Mouse (Mus musculus) gastrocnemius, postnatal 14 days (tissue): ENCODE results near the gene Hist1h3c. TPM values are rescaled to one million over a fixed set of nuclear protein-coding genes. Genes with fewer than 3 reads are reported as not detected.
"Not testable (repeated sequence)": the region's sequence is repeated elsewhere in the genome, so short reads cannot be mapped to it uniquely, and the experiment has no call there.

Experiments used
- DNase-seq: peaks from one replicate; pipeline ENCODE4 v3.0.0; 2021; ENCODE audit warnings: mixed read lengths
- intact Hi-C: fragments of 180-260 bp; cut with DNase I; formaldehyde crosslinking; loops from one replicate; pipeline ENCODE4 v1.15.1; 2025; ENCODE audit warnings: low total_unique reads
- total RNA-seq, 2 experiments: library from RNA; stranded (reverse); gene quantifications; 2 replicates each; pipeline ENCODE4 v1.2.3; 2021

Hist1h3c gene
- total RNA-seq, 2 experiments from 2014 or later: 31.6 to 33.2 TPM

GRCm38 (mm10) chr13:23710374-23711089, 34.9 kb downstream of the Hist1h3c start, which contains the start of gene Hfe:
TSS of gene Hfe (minus strand) at chr13:23710854.
- intact Hi-C loops: no loop called here
- DNase-seq: peak; percentile 43

- DNase-seq: no peak
- intact Hi-C loops: no loop called here
Measured at GRCm38 (mm10) chr13:23709714-23710373, 35.6 kb downstream of the Hist1h3c start.

- no peak for DNase-seq
- intact Hi-C loops: no loop called here
Measured at GRCm38 (mm10) chr13:23708654-23709053, 36.7 kb downstream of the Hist1h3c start.

- no peak for DNase-seq
- intact Hi-C loops: no loop called here
Measured at GRCm38 (mm10) chr13:23708041-23708440, 37.4 kb downstream of the Hist1h3c start.

GRCm38 (mm10) chr13:23706771-23707170, 38.6 kb downstream of the Hist1h3c start:
- DNase-seq: no peak

GRCm38 (mm10) chr13:23705751-23706356, 39.5 kb downstream of the Hist1h3c start:
- intact Hi-C loops: no loop called here
- DNase-seq: no peak

More at GRCm38 (mm10) chr13:23706771-23707170, 38.6 kb downstream of the Hist1h3c start:
- intact Hi-C loops: no loop called here

GRCm38 (mm10) chr13:23702801-23703200, 42.6 kb downstream of the Hist1h3c start:
- intact Hi-C loops: not testable (repeated sequence)

GRCm38 (mm10) chr13:23702220-23702619, 43.2 kb downstream of the Hist1h3c start:
- intact Hi-C loops: no loop called here
- no peak for DNase-seq

More at GRCm38 (mm10) chr13:23702801-23703200, 42.6 kb downstream of the Hist1h3c start:
- not testable (repeated sequence) for DNase-seq

- peak; percentile 50 for DNase-seq
- intact Hi-C loops: loop anchor here (2.0 kb wide), 1 partner anchor 32 kb away; no protein-coding TSS in a partner anchor
Measured at GRCm38 (mm10) chr13:23700786-23701520, 44.4 kb downstream of the Hist1h3c start.

- intact Hi-C loops: loop anchor here (2.0 to 10.0 kb wide), 2 partner anchors 33 to 75 kb away; partner anchors contain the start of genes Hist1h1e and Hist1h2be
- no peak for DNase-seq
Measured at GRCm38 (mm10) chr13:23699767-23700166, 45.6 kb downstream of the Hist1h3c start.

- intact Hi-C loops: loop anchor here (10.0 kb wide), 1 partner anchor 74 kb away; the partner anchor contains the start of genes Hist1h1e and Hist1h2be
Measured at GRCm38 (mm10) chr13:23698996-23699395, 46.4 kb downstream of the Hist1h3c start.

GRCm38 (mm10) chr13:23698300-23698693, 47.1 kb downstream of the Hist1h3c start, which contains the start of gene Hist1h4c:
TSS of gene Hist1h4c (minus strand) at chr13:23698454.
- peak; percentile 95 for DNase-seq
- intact Hi-C loops: loop anchor here (10.0 kb wide), 1 partner anchor 73 kb away; the partner anchor contains the start of genes Hist1h1e and Hist1h2be

More at GRCm38 (mm10) chr13:23698996-23699395, 46.4 kb downstream of the Hist1h3c start:
- no peak for DNase-seq

GRCm38 (mm10) chr13:23697491-23698299, 47.7 kb downstream of the Hist1h3c start:
- peak; percentile 46 for DNase-seq
- intact Hi-C loops: loop anchor here (10.0 kb wide), 1 partner anchor 73 kb away; the partner anchor contains the start of genes Hist1h1e and Hist1h2be

GRCm38 (mm10) chr13:23696061-23696474, 49.3 kb downstream of the Hist1h3c start:
- DNase-seq: no peak
- intact Hi-C loops: loop anchor here (10.0 kb wide), 1 partner anchor 71 kb away; the partner anchor contains the start of genes Hist1h1e and Hist1h2be

- intact Hi-C loops: loop anchor here (10.0 kb wide), 1 partner anchor 71 kb away; the partner anchor contains the start of genes Hist1h1e and Hist1h2be
- no peak for DNase-seq
Measured at GRCm38 (mm10) chr13:23695514-23695913, 49.9 kb downstream of the Hist1h3c start, which contains the start of gene Hist1h1t. TSS of gene Hist1h1t (plus strand) at chr13:23695814.
